Mouse (Mus musculus) B cell, adult 62 days (primary cell): ENCODE measurements around the gene Slc25a36. TPM values are rescaled to one million over a fixed set of nuclear protein-coding genes. Genes with fewer than 3 reads are reported as not detected.

Experiments used
- total RNA-seq: library from RNA; stranded (reverse); gene quantifications from 4 replicates; pipeline ENCODE4 v1.2.4, GENCODE M21; 2023

The Slc25a36 gene
- 178 to 207 TPM (median 193 TPM) in 4 replicates for total RNA-seq

GRCm38 (mm10) chr9:97110571-97111390, at the start of gene Slc25a36:
Slc25a36 (minus strand) TSS chr9:97111157.

Other genes starting within 250 kb of the Slc25a36 start
- 0.86 to 2.2 TPM (median 1.7 TPM) in 4 replicates for gene Pxylp1, start 218.5 kb downstream of the Slc25a36 start, total RNA-seq
- gene Spsb4, start 92.3 kb downstream of the Slc25a36 start, total RNA-seq: not detected in 4 replicates